Mouse (Mus musculus): ENCODE measurements at regions not wholly inside any gene's neighbourhood (a gene's known extent, or its start where the extent isn't known, plus 50 kb on each side); places are given as distances from the start of the nearest gene placed in this dataset.

GRCm38 (mm10) chr15:7459992-7460820 lies 62.0 kb upstream of the Egflam start:
- Histone ChIP-seq H3K4me1 (no peaks in the 10 kb centered on the region), H3K4me3 (no peak overlapping the region), H3K27ac (no peak overlapping the region), H3K27me3 (no peaks in the 10 kb centered on the region), H3K36me3 (no peaks in the 10 kb centered on the region), H3K4me2 (replicated peaks) (no peak overlapping the region), H3K9ac (no peak overlapping the region), H3K9me3 (replicated peaks) (no peaks in the 10 kb centered on the region)
- WGBS = 33% methylated on average over 9 of the region's 9 CpGs
- peak; percentile 46; the same call in 1 of the 2 replicates for ATAC-seq (ENCODE audit: low FRiP score)

DNA sequence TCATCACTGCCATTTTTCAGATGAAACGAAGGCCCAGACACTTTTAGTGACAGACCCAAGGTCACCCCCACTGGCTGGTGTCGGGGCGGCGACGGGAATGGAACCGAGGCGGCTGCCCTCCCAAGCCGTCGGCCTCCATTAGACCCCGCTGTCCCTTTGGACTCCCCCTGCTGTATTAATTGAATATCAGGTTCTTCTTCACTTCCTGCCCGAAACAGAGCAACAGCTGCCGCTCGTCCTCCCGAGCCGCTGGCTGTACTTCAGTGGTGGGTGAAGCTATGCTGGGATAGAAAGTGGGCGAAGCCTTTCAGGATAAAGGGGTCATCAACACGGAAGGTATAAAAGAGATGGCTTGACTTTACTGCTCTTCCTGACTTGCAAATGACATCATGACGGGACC lies 64.4 kb upstream of the Egflam start:
- H3K4me3 ChIP-seq = no peak overlapping the region
- H3K27ac ChIP-seq = no peak overlapping the region
- H3K4me1 ChIP-seq = no peaks in the 10 kb centered on the region
- no peak overlapping the region for H3K4me2 ChIP-seq (replicated peaks)
- H3K9ac ChIP-seq = no peak overlapping the region
- H3K9me3 ChIP-seq (replicated peaks) = no peaks in the 10 kb centered on the region
- no peaks in the 10 kb centered on the region for H3K36me3 ChIP-seq
- 84% methylated on average over 18 of the region's 18 CpGs for WGBS
- H3K27me3 ChIP-seq = no peaks in the 10 kb centered on the region
- ATAC-seq (ENCODE audit: low FRiP score) = no peak

- Histone ChIP-seq H3K36me3 (no peaks in the 10 kb centered on the region), H3K4me3 (no peak overlapping the region), H3K27me3 (no peaks in the 10 kb centered on the region), H3K27ac (no peak overlapping the region), H3K4me1 (no peaks in the 10 kb centered on the region), H3K9me3 (replicated peaks) (no peaks in the 10 kb centered on the region), H3K4me2 (replicated peaks) (no peak overlapping the region), H3K9ac (no peak overlapping the region)
- WGBS = 78% methylated on average over 15 of the region's 15 CpGs
- ATAC-seq (ENCODE audit: low FRiP score) = no peak
Measured at GRCm38 (mm10) chr15:7463444-7464350, 65.5 kb upstream of the Egflam start.

DNA sequence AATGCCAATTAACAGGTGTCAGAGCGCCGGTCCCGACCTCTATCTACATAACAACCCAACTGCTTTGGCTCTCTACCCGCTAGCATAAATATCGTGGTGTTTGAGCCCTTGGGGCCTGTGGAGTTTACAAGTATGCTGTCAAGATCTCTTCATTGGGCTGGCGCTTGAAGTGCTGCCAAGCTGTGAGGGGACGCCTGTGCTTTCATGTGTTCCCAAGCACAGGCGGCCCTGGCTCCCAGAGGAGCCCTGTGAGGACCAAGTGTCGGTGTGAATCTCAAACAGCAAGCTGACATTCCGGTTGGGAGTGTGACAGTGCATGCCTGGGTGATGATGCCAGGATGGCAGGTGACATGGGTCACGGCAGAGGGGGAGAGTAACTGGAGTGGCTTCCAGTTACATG lies 82.0 kb upstream of the Egflam start:
- no peak overlapping the region for H3K9ac ChIP-seq
- H3K27ac ChIP-seq = no peak overlapping the region
- peaks cover 5% of the 10 kb centered on the region; the same call in 1 of the 2 replicates for H3K4me1 ChIP-seq
- WGBS = 14% methylated on average over 11 of the region's 11 CpGs
- H3K36me3 ChIP-seq = no peaks in the 10 kb centered on the region
- no peak overlapping the region for H3K4me3 ChIP-seq
- H3K27me3 ChIP-seq = no peaks in the 10 kb centered on the region
- H3K9me3 ChIP-seq (replicated peaks) = no peaks in the 10 kb centered on the region
- H3K4me2 ChIP-seq (replicated peaks) = no peak overlapping the region
- ATAC-seq (ENCODE audit: low FRiP score) = no peak

DNA sequence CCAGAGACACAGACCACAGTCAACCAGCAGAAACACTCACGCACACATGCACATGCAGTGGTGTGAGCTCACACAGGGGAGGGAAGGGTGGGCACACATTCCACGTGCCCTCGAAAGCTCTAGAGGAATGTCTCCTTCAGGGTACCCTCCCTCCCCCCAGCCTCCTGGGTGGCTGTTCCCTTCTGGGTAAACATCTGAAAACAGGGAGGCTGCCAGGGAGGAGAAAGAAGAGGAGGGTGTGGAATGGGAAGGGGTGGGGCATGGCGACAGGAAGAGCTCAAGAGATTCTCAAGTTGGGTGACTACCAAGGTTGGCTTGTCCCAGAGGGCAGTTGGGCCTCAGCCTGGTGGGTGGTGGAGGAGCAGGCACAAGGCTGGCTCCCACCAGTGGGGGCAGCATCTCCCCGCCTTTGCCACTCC lies 82.6 kb upstream of the Egflam start:
- peaks cover 5% of the 10 kb centered on the region; the same call in 1 of the 2 replicates for H3K4me1 ChIP-seq
- no peak overlapping the region for H3K4me3 ChIP-seq
- no peaks in the 10 kb centered on the region for H3K36me3 ChIP-seq
- H3K4me2 ChIP-seq (replicated peaks) = no peak overlapping the region
- ATAC-seq (ENCODE audit: low FRiP score) = no peak
- no peak overlapping the region for H3K9ac ChIP-seq
- no peak overlapping the region for H3K27ac ChIP-seq
- 51% methylated on average over 5 of the region's 5 CpGs for WGBS
- no peaks in the 10 kb centered on the region for H3K27me3 ChIP-seq
- no peaks in the 10 kb centered on the region for H3K9me3 ChIP-seq (replicated peaks)

- Histone ChIP-seq H3K9ac (no peak overlapping the region), H3K4me3 (no peak overlapping the region), H3K4me1 (peaks cover 5% of the 10 kb centered on the region; the same call in 1 of the 2 replicates), H3K9me3 (replicated peaks) (no peaks in the 10 kb centered on the region), H3K27ac (no peak overlapping the region), H3K36me3 (no peaks in the 10 kb centered on the region), H3K4me2 (replicated peaks) (no peak overlapping the region), H3K27me3 (no peaks in the 10 kb centered on the region)
- WGBS = 82% methylated on average over 5 of the region's 5 CpGs
- ATAC-seq (ENCODE audit: low FRiP score) = no peak
Measured at GRCm38 (mm10) chr15:7483686-7484085, 85.5 kb upstream of the Egflam start.

GRCm38 (mm10) chr15:7491091-7491490 lies 92.9 kb upstream of the Egflam start:
- no peaks in the 10 kb centered on the region for H3K9me3 ChIP-seq (replicated peaks)
- H3K4me2 ChIP-seq (replicated peaks) = no peak overlapping the region
- H3K4me3 ChIP-seq = no peak overlapping the region
- no peaks in the 10 kb centered on the region for H3K27me3 ChIP-seq
- 88% methylated on average over 7 of the region's 7 CpGs for WGBS
- H3K9ac ChIP-seq = no peak overlapping the region
- ATAC-seq (ENCODE audit: low FRiP score) = no peak
- no peaks in the 10 kb centered on the region for H3K4me1 ChIP-seq
- no peaks in the 10 kb centered on the region for H3K36me3 ChIP-seq
- H3K27ac ChIP-seq = no peak overlapping the region

- Histone ChIP-seq H3K27ac (no peak overlapping the region), H3K4me2 (replicated peaks) (no peak overlapping the region), H3K9me3 (replicated peaks) (no peaks in the 10 kb centered on the region), H3K9ac (no peak overlapping the region), H3K4me3 (no peak overlapping the region), H3K36me3 (no peaks in the 10 kb centered on the region), H3K27me3 (no peaks in the 10 kb centered on the region), H3K4me1 (no peaks in the 10 kb centered on the region)
- WGBS = 91% methylated on average over 10 of the region's 10 CpGs
- ATAC-seq (ENCODE audit: low FRiP score) = no peak
Measured at GRCm38 (mm10) chr15:7493126-7493669, 95.0 kb upstream of the Egflam start.

- H3K9me3 ChIP-seq (replicated peaks) = no peaks in the 10 kb centered on the region
- no peak overlapping the region for H3K9ac ChIP-seq
- no peak overlapping the region for H3K27ac ChIP-seq
- H3K4me2 ChIP-seq (replicated peaks) = no peak overlapping the region
- H3K27me3 ChIP-seq = no peaks in the 10 kb centered on the region
- H3K36me3 ChIP-seq = no peaks in the 10 kb centered on the region
- no peaks in the 10 kb centered on the region for H3K4me1 ChIP-seq
- WGBS = 98% methylated on average over 4 of the region's 4 CpGs
- ATAC-seq (ENCODE audit: low FRiP score) = no peak
- H3K4me3 ChIP-seq = no peak overlapping the region
Measured at GRCm38 (mm10) chr15:7497852-7498251, 99.7 kb upstream of the Egflam start.

- H3K27ac ChIP-seq = no peak overlapping the region
- no peaks in the 10 kb centered on the region for H3K4me1 ChIP-seq
- H3K4me3 ChIP-seq = no peak overlapping the region
- no peaks in the 10 kb centered on the region for H3K36me3 ChIP-seq
- ATAC-seq (ENCODE audit: low FRiP score) = no peak
- no peak overlapping the region for H3K4me2 ChIP-seq (replicated peaks)
- H3K27me3 ChIP-seq = no peaks in the 10 kb centered on the region
- no peaks in the 10 kb centered on the region for H3K9me3 ChIP-seq (replicated peaks)
- H3K9ac ChIP-seq = no peak overlapping the region
- WGBS = 38% methylated on average over 8 of the region's 8 CpGs
Measured at GRCm38 (mm10) chr15:7508535-7508934, 110.3 kb upstream of the Egflam start.

- Histone ChIP-seq H3K9me3 (replicated peaks) (no peaks in the 10 kb centered on the region), H3K4me1 (no peaks in the 10 kb centered on the region), H3K27me3 (no peaks in the 10 kb centered on the region), H3K4me2 (replicated peaks) (no peak overlapping the region), H3K36me3 (no peaks in the 10 kb centered on the region), H3K4me3 (no peak overlapping the region), H3K9ac (no peak overlapping the region), H3K27ac (no peak overlapping the region)
- ATAC-seq (ENCODE audit: low FRiP score) = no peak
- 76% methylated on average over 13 of the region's 13 CpGs for WGBS
Measured at GRCm38 (mm10) chr15:7514743-7515273, 116.6 kb upstream of the Egflam start.

DNA sequence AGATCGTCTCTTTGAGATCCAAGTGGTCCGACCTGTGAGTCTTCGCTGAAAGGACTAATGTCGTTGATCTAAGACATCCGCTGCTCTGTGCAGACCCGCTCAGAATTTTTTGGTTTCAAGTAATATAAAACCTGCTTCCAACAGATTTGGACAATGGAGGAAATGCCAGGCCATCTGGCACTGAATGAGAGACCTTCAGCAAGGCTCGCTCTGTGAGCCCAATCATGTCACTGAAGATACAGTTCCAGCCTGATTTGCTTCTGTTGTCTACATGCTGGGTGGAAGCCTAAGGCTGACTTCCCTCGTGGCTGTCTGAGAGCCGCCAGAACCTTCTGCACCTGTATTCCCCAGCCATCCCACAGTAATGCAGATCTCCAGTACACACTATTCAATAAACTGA lies 123.4 kb upstream of the Egflam start:
- Histone ChIP-seq H3K36me3 (no peaks in the 10 kb centered on the region), H3K27me3 (no peaks in the 10 kb centered on the region), H3K9ac (no peak overlapping the region), H3K4me2 (replicated peaks) (no peak overlapping the region), H3K9me3 (replicated peaks) (no peaks in the 10 kb centered on the region), H3K27ac (no peak overlapping the region), H3K4me3 (no peak overlapping the region), H3K4me1 (no peaks in the 10 kb centered on the region)
- no peak for ATAC-seq (ENCODE audit: low FRiP score)
- 76% methylated on average over 9 of the region's 9 CpGs for WGBS
